Mouse (Mus musculus): ENCODE data around the gene Cerk. TPM values are rescaled to one million over a fixed set of nuclear protein-coding genes. Genes with fewer than 3 reads are reported as not detected.
"Not testable (repeated sequence)": the region's sequence is repeated elsewhere in the genome, so short reads cannot be mapped to it uniquely, and the experiment has no call there.

Gene Cerk
- polyA plus RNA-seq, 1 experiment from 2014 or later, result 16.3 TPM

DNA sequence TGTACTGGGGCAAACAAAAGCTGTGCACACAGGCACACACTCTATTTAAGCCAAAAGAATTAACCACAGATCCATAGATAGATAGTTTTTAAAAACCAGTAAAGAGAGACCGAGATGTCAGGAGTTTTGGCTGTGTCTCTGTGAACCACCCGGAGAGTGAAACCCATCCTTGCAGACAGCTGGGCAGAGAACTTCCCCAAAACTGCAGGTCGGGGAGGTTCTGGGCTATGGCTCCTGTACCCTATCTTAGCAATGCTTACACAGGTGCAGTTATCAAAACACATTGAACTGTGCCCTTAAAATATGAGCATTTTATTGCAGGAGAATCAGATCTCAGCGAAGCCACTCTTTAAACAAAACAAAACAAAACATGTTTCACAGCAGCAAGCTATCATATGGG lies 5.5 kb downstream of the Cerk start:
- H3K4me1 ChIP-seq (replicated peaks), result peaks cover 55% of the 10 kb centered on the region
- no peak for ATAC-seq (ENCODE audit: insufficient number of reproducible peaks, low FRiP score)
- no peaks in the 10 kb centered on the region for H3K36me3 ChIP-seq
- no peak overlapping the region for H3K4me2 ChIP-seq
- 77% methylated on average over 4 of the region's 4 CpGs for WGBS
- no peak overlapping the region for H3K9ac ChIP-seq
- no peak overlapping the region for H3K4me3 ChIP-seq
- H3K27ac ChIP-seq (ENCODE audit: poor library complexity, severe bottlenecking), result no peak overlapping the region
- H3K9me3 ChIP-seq (replicated peaks), result no peaks in the 10 kb centered on the region
- H3K27me3 ChIP-seq (replicated peaks), result no peaks in the 10 kb centered on the region

DNA sequence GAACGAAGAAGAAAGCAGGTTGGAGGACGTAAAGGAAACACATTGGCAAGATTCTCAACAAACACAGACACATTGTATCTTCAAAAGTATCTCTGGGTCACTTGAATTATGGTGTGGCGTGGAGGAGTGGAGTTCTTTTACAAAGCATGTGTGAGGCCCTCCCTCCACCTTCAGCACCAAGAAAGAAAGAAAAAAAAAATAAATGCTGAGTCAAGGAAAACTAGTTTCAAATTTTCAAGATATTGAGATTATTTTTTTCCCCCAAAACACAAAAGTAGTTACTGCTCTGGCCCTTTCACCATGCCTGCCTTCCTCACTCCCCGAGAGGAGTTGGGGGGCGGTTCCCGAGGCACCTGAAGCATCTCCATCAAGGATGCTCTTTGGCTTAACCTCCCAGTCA lies 7.3 kb downstream of the Cerk start:
- Histone ChIP-seq H3K9ac (no peak overlapping the region), H3K4me3 (no peak overlapping the region), H3K4me2 (no peak overlapping the region), H3K27ac (ENCODE audit: poor library complexity, severe bottlenecking) (no peak overlapping the region), H3K9me3 (replicated peaks) (no peaks in the 10 kb centered on the region), H3K36me3 (no peaks in the 10 kb centered on the region), H3K4me1 (replicated peaks) (peaks cover 62% of the 10 kb centered on the region), H3K27me3 (replicated peaks) (no peaks in the 10 kb centered on the region)
- 79% methylated on average over 6 of the region's 6 CpGs for WGBS
- no peak for ATAC-seq (ENCODE audit: insufficient number of reproducible peaks, low FRiP score)

DNA sequence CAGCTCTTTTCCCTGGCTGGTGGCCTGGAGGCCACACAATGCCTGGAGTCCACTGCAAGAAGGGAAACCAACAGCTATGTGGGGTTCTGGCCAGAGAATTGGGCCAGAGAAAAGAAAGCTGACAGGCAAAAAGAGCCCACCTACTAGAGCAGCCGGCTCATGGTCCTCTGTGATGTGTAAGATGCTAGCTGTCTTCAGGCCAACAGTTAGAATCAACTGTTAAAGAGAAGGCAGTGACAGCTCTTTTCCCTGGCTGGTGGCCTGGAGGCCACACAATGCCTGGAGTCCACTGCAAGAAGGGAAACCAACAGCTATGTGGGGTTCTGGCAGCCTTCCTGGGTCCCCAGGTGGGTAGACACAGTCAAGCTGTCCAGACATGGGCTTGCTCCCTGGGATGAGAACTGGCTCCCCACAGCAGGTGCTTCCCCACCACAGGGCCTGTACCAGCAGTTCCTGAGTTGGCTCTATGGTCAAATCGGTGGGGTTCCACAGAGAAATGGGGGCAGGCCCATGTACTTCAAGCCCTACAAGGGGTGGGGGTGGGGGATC lies 8.2 kb downstream of the Cerk start:
- 65% methylated on average over 2 of the region's 2 CpGs for WGBS
- not testable (repeated sequence) for H3K9me3 ChIP-seq (replicated peaks); H3K36me3 ChIP-seq; H3K27me3 ChIP-seq (replicated peaks); ATAC-seq (ENCODE audit: insufficient number of reproducible peaks, low FRiP score); H3K4me2 ChIP-seq; H3K27ac ChIP-seq (ENCODE audit: poor library complexity, severe bottlenecking); H3K9ac ChIP-seq; H3K4me3 ChIP-seq
- peaks cover 63% of the 10 kb centered on the region for H3K4me1 ChIP-seq (replicated peaks)

DNA sequence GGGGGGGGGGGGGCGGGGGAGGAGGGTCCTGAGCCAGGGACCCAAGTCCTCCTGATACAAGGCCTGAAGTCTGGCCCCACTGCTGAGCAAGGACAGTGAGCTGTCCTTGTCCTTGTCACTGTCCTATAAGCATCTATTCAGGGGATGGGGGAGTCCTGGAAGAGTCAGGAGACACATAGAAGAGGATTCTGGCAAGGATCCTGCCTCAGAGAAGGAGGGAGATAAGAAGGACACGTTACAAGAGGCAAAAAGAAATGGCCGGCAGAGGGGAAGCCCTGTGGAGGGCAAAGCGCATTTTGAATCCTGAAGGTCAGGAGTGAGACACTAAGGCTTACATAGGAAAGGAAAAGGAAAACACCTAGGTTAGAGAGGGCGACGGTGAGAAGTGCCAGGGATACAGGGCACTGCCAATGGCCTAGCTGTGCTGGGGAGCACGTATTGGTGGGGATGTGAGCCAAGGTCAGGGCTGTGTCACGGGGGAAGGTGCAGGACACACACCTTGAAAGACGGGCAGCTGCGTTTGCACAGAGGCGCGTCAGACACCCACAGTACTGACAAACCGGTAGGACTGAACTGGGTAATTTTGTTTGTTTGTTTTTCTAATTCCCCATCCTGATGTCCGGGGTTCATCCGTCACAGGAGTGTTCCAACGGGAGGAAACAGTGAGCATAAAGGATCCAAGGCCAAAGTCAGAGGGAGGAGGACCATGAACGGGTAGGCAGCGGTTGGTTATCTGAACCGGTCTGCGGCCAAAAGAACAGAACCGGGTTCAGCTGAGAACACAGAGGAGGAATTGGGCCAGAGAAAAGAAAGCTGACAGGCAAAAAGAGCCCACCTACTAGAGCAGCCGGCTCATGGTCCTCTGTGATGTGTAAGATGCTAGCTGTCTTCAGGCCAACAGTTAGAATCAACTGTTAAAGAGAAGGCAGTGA lies 8.9 kb downstream of the Cerk start:
- H3K4me2 ChIP-seq, result no peak overlapping the region
- peaks cover 63% of the 10 kb centered on the region for H3K4me1 ChIP-seq (replicated peaks)
- ATAC-seq (ENCODE audit: insufficient number of reproducible peaks, low FRiP score), result no peak
- 70% methylated on average over 21 of the region's 22 CpGs for WGBS
- H3K9me3 ChIP-seq (replicated peaks), result no peaks in the 10 kb centered on the region
- no peaks in the 10 kb centered on the region for H3K27me3 ChIP-seq (replicated peaks)
- H3K36me3 ChIP-seq, result no peaks in the 10 kb centered on the region
- no peak overlapping the region for H3K9ac ChIP-seq
- H3K4me3 ChIP-seq, result no peak overlapping the region
- H3K27ac ChIP-seq (ENCODE audit: poor library complexity, severe bottlenecking), result no peak overlapping the region

DNA sequence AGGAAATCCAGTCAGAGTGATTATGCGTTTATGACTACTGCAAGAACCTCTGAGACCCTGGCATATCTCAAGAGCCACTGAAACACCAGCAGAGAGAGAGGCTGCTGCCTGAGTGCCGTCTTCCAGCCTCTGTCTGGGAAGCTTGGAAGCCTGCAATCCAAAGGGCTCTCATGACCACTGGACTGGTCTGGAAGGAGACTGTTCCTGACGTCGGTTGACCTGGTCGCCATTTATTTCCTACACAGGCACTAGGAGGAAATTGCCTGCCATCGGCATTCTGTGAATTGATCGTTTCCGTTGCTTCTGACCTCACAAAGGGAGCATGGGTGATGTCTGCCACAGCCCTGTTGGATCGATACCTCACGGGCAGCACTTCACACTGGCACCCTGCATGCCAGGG lies 9.8 kb downstream of the Cerk start:
- no peak for ATAC-seq (ENCODE audit: insufficient number of reproducible peaks, low FRiP score)
- Histone ChIP-seq H3K36me3 (no peaks in the 10 kb centered on the region), H3K9me3 (replicated peaks) (no peaks in the 10 kb centered on the region), H3K9ac (no peak overlapping the region), H3K27me3 (replicated peaks) (no peaks in the 10 kb centered on the region), H3K4me1 (replicated peaks) (peaks cover 62% of the 10 kb centered on the region), H3K4me3 (no peak overlapping the region), H3K4me2 (no peak overlapping the region), H3K27ac (ENCODE audit: poor library complexity, severe bottlenecking) (no peak overlapping the region)
- WGBS, result 72% methylated on average over 10 of the region's 10 CpGs

DNA sequence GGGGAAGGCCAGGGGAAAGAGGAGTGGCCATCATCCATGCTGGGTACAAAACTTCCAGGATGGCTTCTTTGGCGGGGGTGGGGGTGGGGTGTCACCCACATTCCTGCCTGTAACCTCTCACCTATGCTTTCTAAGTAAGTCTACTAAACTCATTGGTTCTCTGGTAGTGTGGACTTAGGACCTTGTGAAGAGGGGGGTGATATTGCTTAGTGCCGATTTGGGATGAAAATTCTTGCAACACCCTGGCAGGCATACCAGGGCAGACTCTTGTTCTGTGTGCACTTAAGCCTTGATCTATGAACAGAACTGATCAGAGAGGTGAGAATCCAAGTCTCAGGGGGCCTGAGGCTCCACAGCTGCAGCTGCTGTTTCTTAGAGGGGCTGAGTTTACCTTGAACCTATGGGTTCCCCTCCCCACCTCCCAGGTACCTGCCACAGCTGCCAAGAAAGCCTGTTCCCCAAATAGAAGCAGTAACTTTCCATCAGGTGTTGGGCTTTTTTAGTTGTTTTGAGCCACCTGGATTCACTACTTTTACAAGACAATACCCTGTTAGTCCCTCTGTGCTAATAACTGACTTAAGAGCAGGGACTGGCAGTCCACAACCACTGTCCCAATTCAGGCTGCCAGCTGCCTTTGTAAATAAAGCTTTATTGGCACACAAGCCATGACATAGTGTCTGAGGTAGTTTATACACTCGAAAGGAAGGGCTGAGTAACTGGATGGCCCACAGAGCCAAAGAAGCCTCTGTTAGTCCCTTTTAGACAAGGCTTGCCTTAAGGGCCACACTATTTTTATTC lies 10.5 kb downstream of the Cerk start:
- H3K4me2 ChIP-seq, result no peak overlapping the region
- no peak overlapping the region for H3K27ac ChIP-seq (ENCODE audit: poor library complexity, severe bottlenecking)
- no peak for ATAC-seq (ENCODE audit: insufficient number of reproducible peaks, low FRiP score)
- H3K9ac ChIP-seq, result no peak overlapping the region
- H3K4me1 ChIP-seq (replicated peaks), result peaks cover 66% of the 10 kb centered on the region
- no peak overlapping the region for H3K4me3 ChIP-seq
- no peaks in the 10 kb centered on the region for H3K9me3 ChIP-seq (replicated peaks)
- no peaks in the 10 kb centered on the region for H3K27me3 ChIP-seq (replicated peaks)
- 73% methylated on average over 3 of the region's 3 CpGs for WGBS
- no peaks in the 10 kb centered on the region for H3K36me3 ChIP-seq

DNA sequence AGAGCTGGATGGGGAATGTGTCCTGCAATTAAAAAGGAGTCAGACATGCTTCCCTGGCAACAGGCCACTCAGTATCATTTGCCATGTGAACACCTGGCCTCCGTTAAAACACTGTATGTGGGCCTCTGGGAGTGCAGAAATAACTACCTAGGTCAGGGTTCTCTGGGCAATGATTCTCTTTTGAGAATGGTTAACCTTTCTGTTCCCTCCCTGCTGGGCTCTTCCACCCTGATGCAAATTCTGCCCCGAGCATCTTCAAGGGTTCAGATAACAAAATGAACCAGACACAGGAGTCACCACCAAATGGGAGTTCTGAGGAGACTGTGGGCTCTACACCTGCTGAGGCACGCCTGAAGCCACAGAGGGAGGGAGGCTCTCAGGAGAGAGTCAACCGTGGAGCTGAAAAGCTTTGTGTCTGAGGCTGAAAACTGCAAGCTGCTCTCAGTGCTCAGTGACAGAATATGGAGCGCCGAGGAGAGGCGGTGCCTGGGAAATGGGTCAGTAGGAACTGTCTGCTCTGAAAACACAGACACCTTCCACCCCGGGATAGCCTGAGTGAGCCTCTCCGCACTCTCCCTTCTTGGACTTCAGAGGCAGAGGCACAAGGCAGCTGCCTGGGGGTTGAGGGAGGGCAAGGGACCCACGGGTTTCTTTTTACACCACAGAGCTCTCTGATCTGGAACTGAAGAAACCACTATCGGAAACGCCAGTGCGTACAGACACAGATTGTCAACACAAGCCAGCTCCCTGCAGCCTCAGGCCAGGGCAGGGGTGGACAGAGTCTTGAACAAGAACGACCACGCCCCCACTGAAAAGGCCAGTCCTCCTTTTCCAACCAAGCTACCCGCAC lies 12.6 kb downstream of the Cerk start:
- no peak for ATAC-seq (ENCODE audit: insufficient number of reproducible peaks, low FRiP score)
- H3K9ac ChIP-seq, result no peak overlapping the region
- 23% methylated on average over 16 of the region's 16 CpGs for WGBS
- H3K4me1 ChIP-seq (replicated peaks), result peaks cover 87% of the 10 kb centered on the region
- H3K4me2 ChIP-seq, result peak overlapping the region; percentile 38; the same call in 1 of the 2 replicates
- H3K9me3 ChIP-seq (replicated peaks), result no peaks in the 10 kb centered on the region
- no peak overlapping the region for H3K4me3 ChIP-seq
- H3K36me3 ChIP-seq, result no peaks in the 10 kb centered on the region
- no peaks in the 10 kb centered on the region for H3K27me3 ChIP-seq (replicated peaks)
- peak overlapping the region; percentile 67 for H3K27ac ChIP-seq (ENCODE audit: poor library complexity, severe bottlenecking)

DNA sequence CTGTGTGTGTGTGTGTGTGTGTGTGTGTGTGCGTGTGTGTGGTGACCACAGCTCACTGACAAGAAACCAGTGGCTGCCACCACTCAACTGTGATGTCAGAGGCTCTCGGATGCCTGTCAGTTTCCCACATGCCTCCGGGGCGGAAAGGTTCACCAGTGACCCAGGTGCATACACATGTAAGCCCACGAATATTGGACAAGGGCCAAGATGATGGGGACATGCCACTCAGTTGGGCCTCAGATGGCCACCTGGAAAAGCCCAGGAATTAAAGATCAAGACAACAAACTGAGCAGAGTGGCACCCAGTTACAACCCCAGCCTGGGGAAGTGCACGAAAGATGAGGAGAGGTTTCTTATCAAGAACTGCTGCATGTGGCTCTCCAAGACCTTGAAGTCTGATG lies 13.4 kb downstream of the Cerk start:
- ATAC-seq (ENCODE audit: insufficient number of reproducible peaks, low FRiP score), result no peak
- Histone ChIP-seq H3K4me1 (replicated peaks) (peaks cover 91% of the 10 kb centered on the region), H3K36me3 (no peaks in the 10 kb centered on the region), H3K9ac (no peak overlapping the region), H3K4me3 (no peak overlapping the region), H3K27me3 (replicated peaks) (no peaks in the 10 kb centered on the region), H3K27ac (ENCODE audit: poor library complexity, severe bottlenecking) (peak overlapping the region; percentile 67), H3K4me2 (peak overlapping the region; percentile 38), H3K9me3 (replicated peaks) (no peaks in the 10 kb centered on the region)
- WGBS, result 32% methylated on average over 6 of the region's 6 CpGs

DNA sequence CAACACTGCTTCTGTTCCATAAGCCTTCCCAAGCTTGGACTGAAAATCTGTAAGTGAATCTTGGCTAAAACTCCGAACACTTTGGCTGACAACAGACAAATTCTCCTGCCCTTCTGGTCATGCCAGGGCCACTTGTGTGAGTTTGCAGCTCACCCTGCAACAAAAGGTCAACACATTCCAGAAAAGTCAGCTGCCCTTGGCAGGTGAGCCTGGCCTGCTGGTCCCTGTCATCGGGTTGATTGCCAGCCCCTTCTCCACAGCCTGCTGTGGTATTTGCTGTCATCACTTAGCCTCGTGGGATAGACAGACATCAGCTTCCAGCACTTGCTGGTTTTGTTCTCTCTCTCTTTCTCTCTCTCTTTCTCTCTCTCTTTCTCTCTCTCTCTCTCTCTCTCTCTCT lies 13.8 kb downstream of the Cerk start:
- H3K9me3 ChIP-seq (replicated peaks), result no peaks in the 10 kb centered on the region
- WGBS, result 20% methylated on average over 3 of the region's 3 CpGs
- no peaks in the 10 kb centered on the region for H3K27me3 ChIP-seq (replicated peaks)
- no peak for ATAC-seq (ENCODE audit: insufficient number of reproducible peaks, low FRiP score)
- peak overlapping the region; percentile 67; the same call in 1 of the 2 replicates for H3K27ac ChIP-seq (ENCODE audit: poor library complexity, severe bottlenecking)
- peaks cover 88% of the 10 kb centered on the region for H3K4me1 ChIP-seq (replicated peaks)
- no peak overlapping the region for H3K9ac ChIP-seq
- peak overlapping the region; percentile 38; the same call in 1 of the 2 replicates for H3K4me2 ChIP-seq
- H3K36me3 ChIP-seq, result no peaks in the 10 kb centered on the region
- no peak overlapping the region for H3K4me3 ChIP-seq

DNA sequence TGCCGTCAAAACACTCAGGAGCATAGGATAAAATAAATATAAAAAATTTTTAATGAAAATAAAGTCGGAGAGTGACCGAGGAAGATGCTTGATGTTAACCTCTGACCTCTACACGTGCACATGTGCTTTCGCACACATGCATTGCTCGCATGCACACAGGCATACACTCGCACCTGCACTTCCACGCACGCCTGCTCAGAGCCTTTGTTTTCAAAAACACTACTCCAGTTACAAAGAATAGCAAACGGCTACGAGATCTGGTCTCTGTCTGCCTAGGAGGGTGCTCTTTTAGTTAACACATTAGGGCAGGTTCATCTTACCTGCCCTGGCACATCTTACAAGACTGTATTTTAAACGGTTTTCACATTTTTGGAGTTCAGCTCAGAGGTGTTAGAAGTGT lies 14.6 kb downstream of the Cerk start:
- WGBS, result 79% methylated on average over 12 of the region's 12 CpGs
- Histone ChIP-seq H3K4me1 (replicated peaks) (peaks cover 80% of the 10 kb centered on the region), H3K27me3 (replicated peaks) (no peaks in the 10 kb centered on the region), H3K36me3 (no peaks in the 10 kb centered on the region), H3K9me3 (replicated peaks) (no peaks in the 10 kb centered on the region), H3K4me2 (no peak overlapping the region), H3K9ac (no peak overlapping the region), H3K4me3 (no peak overlapping the region), H3K27ac (ENCODE audit: poor library complexity, severe bottlenecking) (peak overlapping the region; percentile 61)
- ATAC-seq (ENCODE audit: insufficient number of reproducible peaks, low FRiP score), result no peak

Data from heart, embryonic 12.5 days (tissue).